Mouse (Mus musculus) forebrain, embryonic 15.5 days (tissue): Measurements from ENCODE around the gene Plin5. TPM values are rescaled to one million over a fixed set of nuclear protein-coding genes. Genes with fewer than 3 reads are reported as not detected.

Source experiments
- ATAC-seq: fragments of 200-750 bp; cut with Nextera tagmentation; replicated peaks from 2 replicates; pipeline ENCODE4 v1.8.0; 2017; ENCODE audit warnings: mild to moderate bottlenecking, moderate TSS enrichment, moderate library complexity
- H3K27ac ChIP-seq: fragments of 300-500 bp; sonication (generic); replicated peaks from 2 replicates; pipeline ENCODE4 v1.5.1; 2015; ENCODE audit warnings: mild to moderate bottlenecking, inconsistent platforms
- H3K27me3 ChIP-seq: fragments of 300-500 bp; sonication (generic); 2 replicates; pipeline ENCODE4 v1.6.1; 2015; ENCODE audit warnings: inconsistent platforms
- H3K36me3 ChIP-seq: fragments of 300-500 bp; sonication (generic); 2 replicates; pipeline ENCODE4 v1.6.1; 2015; ENCODE audit warnings: mild to moderate bottlenecking, inconsistent platforms
- H3K4me1 ChIP-seq: fragments of 300-500 bp; sonication (generic); 2 replicates; pipeline ENCODE4 v1.6.1; 2015; ENCODE audit warnings: inconsistent platforms
- H3K4me2 ChIP-seq: fragments of 300-500 bp; sonication (generic); replicated peaks from 2 replicates; pipeline ENCODE4 v1.6.1; 2015; ENCODE audit warnings: mild to moderate bottlenecking, inconsistent platforms
- H3K4me3 ChIP-seq: fragments of 300-500 bp; sonication (generic); 2 replicates; pipeline ENCODE4 v1.5.1; 2015; ENCODE audit warnings: mild to moderate bottlenecking, inconsistent platforms
- H3K9ac ChIP-seq: fragments of 300-500 bp; sonication (generic); replicated peaks from 2 replicates; pipeline ENCODE4 v1.6.1; 2015; ENCODE audit warnings: mild to moderate bottlenecking, inconsistent platforms
- H3K9me3 ChIP-seq: fragments of 300-500 bp; sonication (generic); 2 replicates; pipeline ENCODE4 v1.6.1; 2016; ENCODE audit warnings: inconsistent platforms
- WGBS: fragments of 180-500 bp; shearing (Covaris S2); methylation state at CpG from one replicate; pipeline ENCODE4 v1.1.7; 2015; ENCODE audit warnings: mixed read lengths; 5-methylcytosine and 5-hydroxymethylcytosine counted together
- polyA plus RNA-seq: library from polyadenylated mRNA; unstranded; fragments of >200 nt; fragmentation: Nextera tagmentation; extraction: Ambion mirVana; gene quantifications from 2 replicates; pipeline ENCODE4 v1.2.1, GENCODE M21; 2015

Gene Plin5
- polyA plus RNA-seq, 1 experiment from 2014 or later, result 0.69 TPM

DNA sequence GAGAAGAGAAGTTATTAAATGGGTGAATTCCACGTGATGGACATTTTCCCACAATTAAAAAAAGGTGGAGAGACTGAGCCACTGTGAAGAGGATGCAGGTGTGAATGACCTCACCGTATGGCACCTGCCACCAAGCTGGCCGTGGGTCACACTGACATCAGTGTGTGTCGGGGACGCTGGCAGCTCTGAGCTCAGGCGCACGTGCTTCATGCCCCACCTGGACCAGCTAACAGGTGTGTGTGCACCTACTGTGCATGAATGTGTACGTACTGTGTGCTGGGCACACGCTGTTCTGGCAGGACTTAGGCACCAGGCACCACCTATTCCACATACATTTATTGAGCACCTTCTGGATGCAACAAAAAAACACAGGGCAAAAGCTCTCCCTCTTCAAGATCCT is 27.1 kb upstream of the Plin5 start:
- Histone ChIP-seq H3K4me2 (no peak overlapping the region), H3K27me3 (peaks cover 37% of the 10 kb centered on the region), H3K4me1 (peaks cover 32% of the 10 kb centered on the region), H3K9me3 (no peaks in the 10 kb centered on the region), H3K9ac (no peak overlapping the region), H3K27ac (no peak overlapping the region), H3K36me3 (no peaks in the 10 kb centered on the region), H3K4me3 (no peak overlapping the region)
- ATAC-seq, result no peak
- WGBS, result 73% methylated on average over 9 of the region's 9 CpGs

DNA sequence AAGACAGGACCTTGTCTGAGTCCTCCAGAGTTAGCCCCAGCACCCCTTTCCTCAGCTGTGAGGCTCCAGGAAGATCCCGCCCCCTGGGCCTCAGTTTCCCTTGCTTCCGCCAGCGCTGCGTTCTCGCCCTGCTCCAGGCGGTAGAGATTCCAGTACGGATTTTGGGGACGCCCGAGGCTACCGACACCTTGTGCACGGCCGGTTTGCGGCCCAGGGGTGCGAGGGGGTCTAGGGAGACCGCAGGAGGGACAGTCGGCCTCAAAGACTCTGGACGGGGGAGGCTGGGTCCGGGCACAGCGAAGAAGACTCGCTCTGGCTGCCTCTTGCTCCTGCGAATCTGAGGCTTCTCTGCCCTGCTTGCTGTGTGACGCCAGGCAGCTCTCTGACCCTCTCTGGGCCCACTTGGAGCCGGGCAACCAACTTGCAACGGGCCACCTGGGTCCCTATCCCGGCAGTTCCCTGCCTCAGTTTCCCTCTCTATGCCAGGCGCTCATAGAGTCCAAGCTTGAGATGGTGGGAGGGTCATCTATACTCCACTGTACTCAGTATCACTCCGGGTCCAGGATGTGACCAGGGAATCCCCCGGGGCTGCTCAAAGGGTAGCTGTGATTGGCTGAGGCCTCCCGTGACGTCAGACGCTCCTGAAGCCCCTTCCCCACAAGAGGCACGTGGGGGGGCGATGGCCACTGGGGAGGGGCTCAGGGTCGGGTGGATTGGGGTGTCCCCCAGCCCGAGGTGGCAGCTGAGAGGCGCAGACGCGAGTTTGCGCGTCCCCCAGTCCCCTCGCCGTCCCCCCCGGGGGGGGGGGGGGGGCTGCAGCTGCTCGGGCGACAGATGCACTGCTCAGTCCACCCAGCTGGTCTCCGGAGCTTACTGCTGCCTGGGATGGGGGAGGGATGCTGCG is 24.6 kb upstream of the Plin5 start:
- 1% methylated on average over 36 of the region's 47 CpGs for WGBS

DNA sequence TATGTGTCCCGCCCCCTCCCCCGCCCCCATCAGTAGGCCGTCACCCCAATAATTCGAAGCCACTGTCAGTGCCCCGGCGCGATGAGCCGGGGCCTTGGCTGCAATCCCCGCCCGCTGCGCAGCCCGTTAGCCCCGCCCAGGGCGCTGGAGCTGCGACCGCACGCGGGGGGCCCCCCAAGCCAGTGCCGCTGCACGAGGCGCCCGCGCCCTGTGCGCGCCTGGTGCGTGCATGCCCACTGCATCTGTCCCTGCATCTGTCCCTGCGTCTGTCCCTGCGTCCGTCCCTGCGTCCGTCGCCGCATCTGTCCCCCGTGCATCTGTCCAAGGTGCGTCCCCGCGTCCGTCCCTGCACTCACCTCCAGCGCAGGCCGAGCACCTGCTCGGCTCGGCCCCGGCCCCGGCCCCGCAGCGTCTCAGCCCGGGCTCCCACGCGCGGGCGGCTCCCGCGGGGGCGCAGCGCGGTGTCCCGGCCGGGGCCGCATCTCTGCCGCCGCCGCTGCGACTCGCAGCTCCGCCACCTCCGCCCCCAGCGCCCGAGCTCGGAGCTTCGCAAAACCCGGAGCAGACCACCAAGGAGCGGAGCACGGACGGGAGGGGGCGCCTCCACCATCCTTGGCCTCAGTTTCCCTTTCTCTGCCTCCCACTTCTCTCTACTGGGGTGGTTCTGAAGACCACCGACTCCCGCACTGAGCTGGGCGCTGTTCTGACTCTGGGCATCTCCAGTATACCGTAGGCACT is 22.6 kb upstream of the Plin5 start, which contains the start of gene Sema6b:
TSS of gene Sema6b (minus strand) at position 486 of the 738 bp plus-strand sequence.
- peaks cover 14% of the 10 kb centered on the region; the same call in 1 of the 2 replicates for H3K27me3 ChIP-seq

More for the DNA sequence above, 24.6 kb upstream of the Plin5 start:
- peak overlapping the region; percentile 43 for H3K9ac ChIP-seq
- peaks cover 18% of the 10 kb centered on the region; the same call in 1 of the 2 replicates for H3K27me3 ChIP-seq
- 0 out of 2 replicates have a peak overlapping the region, but pooled peaks have one; percentile 2 for H3K27ac ChIP-seq
- ATAC-seq, result peak; percentile 36
- H3K4me1 ChIP-seq, result peaks cover 38% of the 10 kb centered on the region
- no peaks in the 10 kb centered on the region for H3K36me3 ChIP-seq
- peak overlapping the region; percentile 51 for H3K4me3 ChIP-seq
- H3K4me2 ChIP-seq, result peak overlapping the region; percentile 64
- no peaks in the 10 kb centered on the region for H3K9me3 ChIP-seq

DNA sequence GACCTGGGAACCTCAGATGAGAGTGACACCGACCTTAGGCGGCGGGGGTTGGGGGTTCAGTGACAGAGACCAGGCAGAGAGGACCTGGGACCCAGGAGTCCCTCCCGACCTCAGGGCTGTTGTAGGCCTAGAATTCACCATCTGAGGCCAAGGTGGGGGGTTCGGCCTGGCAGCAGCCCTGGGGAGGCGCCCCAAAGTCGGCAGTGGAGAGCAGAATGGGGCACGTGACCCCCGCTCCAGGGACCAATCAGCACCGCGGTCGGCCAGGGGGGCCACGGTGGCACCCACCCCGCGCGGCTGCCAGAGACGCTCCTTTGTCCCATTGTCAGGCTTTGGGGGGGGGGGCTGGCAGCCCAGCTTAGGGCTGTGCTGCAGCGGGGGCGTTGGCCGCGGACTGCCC is 22.0 kb upstream of the Plin5 start:
- Histone ChIP-seq H3K27me3 (peaks cover 14% of the 10 kb centered on the region; the same call in 1 of the 2 replicates), H3K9me3 (no peaks in the 10 kb centered on the region), H3K9ac (peak overlapping the region; percentile 76), H3K27ac (peak overlapping the region; percentile 77; the same call in 1 of the 2 replicates), H3K4me1 (peaks cover 46% of the 10 kb centered on the region), H3K4me2 (peak overlapping the region; percentile 77), H3K4me3 (peak overlapping the region; percentile 84), H3K36me3 (no peaks in the 10 kb centered on the region)
- ATAC-seq, result peak; percentile 47
- WGBS, result 5% methylated on average over 18 of the region's 21 CpGs

More for the DNA sequence above, 22.6 kb upstream of the Plin5 start, which contains the start of gene Sema6b:
- ATAC-seq, result peak; percentile 50
- Histone ChIP-seq H3K4me2 (peak within 1 kb of the TSS; percentile 77), H3K27ac (peak within 1 kb of the TSS; percentile 77), H3K4me3 (peak within 1 kb of the TSS; percentile 84), H3K36me3 (no peaks in the 10 kb centered on the region), H3K4me1 (peaks cover 39% of the 10 kb centered on the region), H3K9me3 (no peaks in the 10 kb centered on the region), H3K9ac (peak within 1 kb of the TSS; percentile 76)
- under 1% methylated on average over 79 of the region's 79 CpGs for WGBS

DNA sequence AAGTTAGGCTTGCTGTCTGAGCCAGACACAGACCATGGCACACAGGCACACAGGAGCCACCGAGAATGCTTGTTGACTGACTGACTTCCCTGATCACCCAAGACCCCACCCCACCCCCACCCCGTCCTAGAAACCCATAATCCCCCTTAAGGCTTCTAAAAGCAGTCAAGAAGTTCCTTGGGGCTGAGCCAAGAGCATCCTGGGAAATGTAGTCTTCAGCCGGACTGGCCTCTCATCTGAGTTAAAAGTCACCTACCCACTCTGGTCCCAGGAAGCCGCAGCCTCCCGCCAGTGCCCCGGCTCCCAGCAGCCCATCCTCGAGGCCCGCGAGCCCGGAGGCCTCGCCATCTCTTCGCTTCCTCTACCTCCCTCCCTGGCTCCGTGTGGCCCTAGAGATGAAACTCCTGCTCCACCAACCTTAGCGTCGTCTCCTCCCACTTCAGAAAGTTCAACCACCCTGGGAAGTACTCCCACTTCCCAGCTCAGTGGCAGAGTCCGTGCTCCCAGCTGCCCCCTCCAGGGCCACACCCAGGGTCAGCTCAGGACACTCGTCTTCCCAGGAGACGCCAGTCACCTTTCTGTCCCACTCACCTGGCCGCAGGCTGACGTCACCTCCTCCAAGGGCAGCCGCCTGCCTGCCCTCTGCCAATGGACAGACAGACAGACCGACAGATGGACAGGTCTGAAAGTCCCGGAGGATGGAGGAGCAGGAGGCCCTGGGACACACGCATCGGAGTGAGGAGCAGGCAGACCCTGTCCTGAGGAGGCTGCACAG is 20.6 kb upstream of the Plin5 start:
- Histone ChIP-seq H3K9ac (peak overlapping the region; percentile 35; the same call in 1 of the 2 replicates), H3K27ac (no peak overlapping the region), H3K27me3 (peaks cover 14% of the 10 kb centered on the region; the same call in 1 of the 2 replicates), H3K4me3 (peak overlapping the region; percentile 84), H3K9me3 (no peaks in the 10 kb centered on the region), H3K36me3 (no peaks in the 10 kb centered on the region), H3K4me2 (peak overlapping the region; percentile 77), H3K4me1 (peaks cover 55% of the 10 kb centered on the region)
- no peak for ATAC-seq
- 18% methylated on average over 25 of the region's 25 CpGs for WGBS

DNA sequence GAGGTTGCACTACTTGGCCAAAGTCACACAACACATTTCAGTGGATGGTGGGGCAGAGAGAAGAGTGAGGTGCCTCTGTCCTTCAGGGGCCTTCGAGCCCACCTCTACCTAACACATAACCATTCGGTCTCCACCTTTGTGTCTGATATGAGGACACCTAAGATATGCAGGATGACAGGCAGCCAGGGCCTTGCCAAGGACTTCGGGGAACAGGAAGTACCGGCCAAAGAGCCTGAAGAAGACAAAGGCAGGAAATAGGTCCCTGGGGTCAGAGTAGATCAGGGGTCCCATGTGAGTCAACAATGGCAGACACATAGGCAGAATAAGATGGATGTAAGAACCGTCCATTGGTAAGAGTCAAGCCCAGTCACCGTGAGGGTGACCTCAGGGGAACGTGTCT is 19.2 kb upstream of the Plin5 start:
- Histone ChIP-seq H3K4me2 (no peak overlapping the region), H3K4me1 (peaks cover 46% of the 10 kb centered on the region)

DNA sequence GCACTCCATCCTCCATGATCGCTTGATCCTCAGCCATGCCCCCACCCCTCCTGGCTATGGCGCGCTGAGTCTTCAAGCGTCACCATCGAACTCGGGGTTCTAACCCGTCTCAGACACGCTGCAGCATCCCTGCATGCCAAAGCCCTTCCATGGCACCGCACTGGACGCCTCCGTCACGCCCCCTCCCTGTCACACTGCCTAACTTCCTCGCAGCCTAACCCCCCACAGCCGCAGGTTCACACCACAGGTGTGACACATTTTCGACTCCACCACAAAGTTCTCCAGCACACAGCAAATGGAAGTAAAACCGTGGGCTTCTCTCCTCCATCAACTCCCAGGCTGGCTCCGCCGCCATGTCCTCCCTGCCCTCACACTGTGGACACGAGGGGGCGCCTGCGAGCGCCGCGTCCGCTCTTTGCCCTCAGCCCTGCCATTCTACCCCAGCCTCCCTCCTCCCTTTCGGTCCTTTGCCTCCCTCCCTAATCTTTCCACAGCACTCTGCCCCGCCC is 17.1 kb upstream of the Plin5 start:
- no peak overlapping the region for H3K4me3 ChIP-seq
- 0 out of 2 replicates have a peak, but pooled peaks have one; percentile 9 for ATAC-seq
- peaks cover 36% of the 10 kb centered on the region for H3K4me1 ChIP-seq
- H3K4me2 ChIP-seq, result peak overlapping the region; percentile 37
- peaks cover 15% of the 10 kb centered on the region for H3K36me3 ChIP-seq
- no peaks in the 10 kb centered on the region for H3K9me3 ChIP-seq
- H3K27ac ChIP-seq, result no peak overlapping the region
- 2% methylated on average over 27 of the region's 27 CpGs for WGBS
- no peaks in the 10 kb centered on the region for H3K27me3 ChIP-seq
- no peak overlapping the region for H3K9ac ChIP-seq

More for the DNA sequence above, 19.2 kb upstream of the Plin5 start:
- 84% methylated on average over 7 of the region's 7 CpGs for WGBS
- Histone ChIP-seq H3K4me3 (no peak overlapping the region), H3K9me3 (no peaks in the 10 kb centered on the region), H3K36me3 (no peaks in the 10 kb centered on the region), H3K9ac (no peak overlapping the region), H3K27ac (no peak overlapping the region), H3K27me3 (peaks cover 10% of the 10 kb centered on the region; the same call in 1 of the 2 replicates)
- no peak for ATAC-seq

DNA sequence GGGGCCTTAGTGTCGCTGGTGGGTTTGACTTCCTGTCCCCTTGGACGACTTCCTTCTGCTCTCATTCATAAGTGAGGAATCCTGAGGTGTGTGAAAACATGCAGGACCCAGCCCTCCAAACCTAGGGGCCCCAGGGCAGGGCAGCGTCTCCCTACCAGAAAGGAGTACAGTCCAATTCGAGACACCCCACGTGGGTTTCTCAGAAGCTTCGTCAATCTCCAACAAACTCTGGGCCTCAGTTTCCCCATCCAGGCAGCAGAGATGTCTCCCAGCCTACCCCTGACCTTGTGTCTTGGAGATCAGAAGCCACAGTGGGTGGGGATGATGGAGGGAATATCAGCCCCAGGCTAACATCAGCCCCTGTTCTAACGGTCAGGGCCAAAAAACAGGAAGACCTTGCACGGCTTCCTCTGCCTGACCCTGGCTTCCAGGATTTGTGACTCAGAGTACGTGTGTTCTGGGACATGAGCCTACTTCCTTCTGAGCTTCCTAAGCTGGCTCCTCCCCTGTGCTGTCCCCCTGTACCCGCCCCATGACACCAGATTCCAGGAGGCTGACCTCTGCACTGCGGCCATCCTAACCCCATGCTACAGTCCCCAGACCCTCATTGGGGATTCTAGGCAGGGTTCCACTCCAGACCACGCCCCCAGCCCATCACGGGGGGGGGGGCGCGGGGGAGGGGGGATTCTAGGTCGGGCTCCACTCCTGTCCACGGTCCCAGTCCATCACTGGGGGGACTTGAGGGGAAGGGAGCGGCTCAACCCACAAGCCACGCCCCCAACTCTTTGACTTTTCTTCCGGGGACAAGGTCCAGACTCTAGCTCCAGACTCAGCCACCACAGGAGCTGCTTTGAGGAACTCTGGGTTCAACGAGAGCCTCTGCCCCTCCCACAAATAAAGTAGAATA is 16.3 kb upstream of the Plin5 start:
- Histone ChIP-seq H3K36me3 (peaks cover 22% of the 10 kb centered on the region), H3K4me3 (no peak overlapping the region), H3K9me3 (no peaks in the 10 kb centered on the region), H3K27me3 (no peaks in the 10 kb centered on the region), H3K4me2 (peak overlapping the region; percentile 37), H3K4me1 (peaks cover 28% of the 10 kb centered on the region), H3K27ac (peak overlapping the region; percentile 14; the same call in 1 of the 2 replicates), H3K9ac (no peak overlapping the region)
- WGBS, result 23% methylated on average over 19 of the region's 21 CpGs
- 0 out of 2 replicates have a peak, but pooled peaks have one; percentile 21 for ATAC-seq

DNA sequence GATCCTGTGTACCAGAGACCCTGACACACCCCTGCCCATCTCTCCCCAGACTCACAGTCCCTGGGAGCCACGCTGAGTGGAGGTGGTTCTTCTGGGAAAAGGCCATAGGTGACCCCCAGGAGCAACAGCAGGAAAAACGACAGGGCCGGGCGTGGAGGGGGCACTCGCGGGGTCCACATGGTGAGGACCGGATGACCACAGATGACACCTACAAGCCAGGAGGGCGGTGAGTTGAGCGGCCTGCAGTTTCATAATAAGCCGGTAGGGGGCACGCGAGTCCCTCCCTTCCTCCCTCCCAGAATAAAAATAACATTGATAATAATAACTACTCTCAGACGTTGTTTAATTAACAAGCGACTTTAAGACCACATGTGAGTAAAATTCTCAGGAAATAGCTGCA is 15.3 kb upstream of the Plin5 start:
- WGBS, result 6% methylated on average over 14 of the region's 14 CpGs
- H3K4me2 ChIP-seq, result no peak overlapping the region
- H3K9me3 ChIP-seq, result no peaks in the 10 kb centered on the region
- H3K4me3 ChIP-seq, result no peak overlapping the region
- H3K9ac ChIP-seq, result no peak overlapping the region
- H3K27me3 ChIP-seq, result no peaks in the 10 kb centered on the region
- no peak overlapping the region for H3K27ac ChIP-seq
- H3K36me3 ChIP-seq, result peaks cover 29% of the 10 kb centered on the region
- ATAC-seq, result no peak
- peaks cover 19% of the 10 kb centered on the region for H3K4me1 ChIP-seq

DNA sequence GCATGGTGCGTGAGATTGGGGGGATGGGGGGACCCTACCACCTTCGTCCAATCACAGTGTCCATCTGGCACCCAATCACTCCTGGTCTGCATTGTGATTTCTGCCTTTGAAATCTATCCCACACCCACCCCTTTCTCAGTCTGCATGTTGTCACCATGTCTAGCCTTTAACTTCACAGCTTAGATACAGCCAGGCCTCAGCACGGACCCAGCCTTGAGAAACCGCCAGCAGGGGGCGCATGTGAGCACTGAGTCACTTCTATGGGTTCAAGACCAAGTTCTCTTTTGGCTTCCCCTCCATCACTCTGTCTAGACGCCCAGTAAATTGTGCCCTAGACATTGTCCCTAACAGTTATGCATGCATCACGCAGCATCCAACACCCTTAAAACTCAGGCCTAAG is 14.4 kb upstream of the Plin5 start:
- peak; percentile 35; the same call in 1 of the 2 replicates for ATAC-seq
- 38% methylated on average over 7 of the region's 7 CpGs for WGBS
- H3K9me3 ChIP-seq, result no peaks in the 10 kb centered on the region
- H3K36me3 ChIP-seq, result peaks cover 36% of the 10 kb centered on the region
- H3K4me3 ChIP-seq, result no peak overlapping the region
- H3K27ac ChIP-seq, result no peak overlapping the region
- peaks cover 19% of the 10 kb centered on the region for H3K4me1 ChIP-seq
- no peak overlapping the region for H3K4me2 ChIP-seq
- no peaks in the 10 kb centered on the region for H3K27me3 ChIP-seq
- H3K9ac ChIP-seq, result no peak overlapping the region
